ENCODE assay signal across 24 mouse cellular contexts in genomic region chr2:134901521-134901920, GRCm38 (mm10).
DNase-seq lines count a peak whose midpoint lies in the region; ATAC-seq and TF ChIP-seq lines count a peak whose summit lies in the region.
"Had no signal": no experiment of that assay in that cellular context is flagged by ENCODE, and none has a peak within 500 bp of the region (broad histone marks: within the 10 kb centered on the region; RNA-seq: fewer than 3 reads in every experiment).

No protein-coding gene starts in this region.

- WGBS in forebrain, embryonic 11.5 days = 85% methylated on average over 2 of the region's 2 CpGs
- WGBS in forebrain, postnatal 0 days = 84% methylated on average over 2 of the region's 2 CpGs
- WGBS in kidney, embryonic 15.5 days = 89% methylated on average over 2 of the region's 2 CpGs
- WGBS in lung, embryonic 14.5 days = 86% methylated on average over 2 of the region's 2 CpGs

- no peaks in the 10 kb centered on the region for H3K9me3 ChIP-seq in forebrain, embryonic 11.5 days (ENCODE audit: control insufficient read depth, low read length)
- no peaks in the 10 kb centered on the region for H3K9me3 ChIP-seq in forebrain, postnatal 0 days (ENCODE audit: low read length)
- no peaks in the 10 kb centered on the region for H3K9me3 ChIP-seq in kidney, embryonic 15.5 days (replicated peaks)
- H3K9me3 ChIP-seq in lung, embryonic 14.5 days (ENCODE audit: low read depth, low read length) = no peaks in the 10 kb centered on the region
- H3K9me3 ChIP-seq: embryonic facial prominence, embryonic 12.5 days; forebrain, embryonic 15.5 days; heart, embryonic 10.5 days; heart, embryonic 15.5 days; limb, embryonic 13.5 days; midbrain, embryonic 12.5 days had no signal

- no peak for DNase-seq in forebrain, embryonic 11.5 days (ENCODE audit: low spot score)
- no peak for DNase-seq in forebrain, postnatal 0 days
- no peak for DNase-seq in kidney, postnatal 4 days
- no peak for DNase-seq in lung, embryonic 14.5 days
- DNase-seq in lung, postnatal 25 days (ENCODE audit: low spot score) = no peak
- DNase-seq in adrenal gland, adult 8-10 months = no peak
- DNase-seq: adrenal gland, postnatal 14 days; cerebellum, adult 11 months; cerebellum, adult 9-10 months; cerebellum, postnatal 36 days; embryo, embryonic 11 days; layer of hippocampus, adult 9-11 months; lung, adult 18-20 months; lung, postnatal 36 days had no signal

- no peak overlapping the region for H3K27ac ChIP-seq in forebrain, embryonic 11.5 days (ENCODE audit: low read depth, low read length)
- H3K27ac ChIP-seq in forebrain, postnatal 0 days (ENCODE audit: low read depth, low read length) = no peak overlapping the region
- no peak overlapping the region for H3K27ac ChIP-seq in kidney, embryonic 15.5 days
- no peak overlapping the region for H3K27ac ChIP-seq in lung, embryonic 14.5 days (ENCODE audit: low read depth)
- H3K27ac ChIP-seq: embryonic facial prominence, embryonic 12.5 days; forebrain, embryonic 15.5 days; heart, embryonic 10.5 days; heart, embryonic 15.5 days; limb, embryonic 13.5 days; midbrain, embryonic 12.5 days had no signal

- no peaks in the 10 kb centered on the region for H3K27me3 ChIP-seq in forebrain, embryonic 11.5 days (ENCODE audit: control insufficient read depth, insufficient read depth, low read length)
- H3K27me3 ChIP-seq in forebrain, postnatal 0 days (ENCODE audit: insufficient read depth, low read length) = no peaks in the 10 kb centered on the region
- H3K27me3 ChIP-seq in kidney, embryonic 15.5 days = no peaks in the 10 kb centered on the region
- H3K27me3 ChIP-seq in lung, embryonic 14.5 days (ENCODE audit: insufficient read depth, low read length) = no peaks in the 10 kb centered on the region
- H3K27me3 ChIP-seq: CH12.LX; embryonic facial prominence, embryonic 12.5 days; forebrain, embryonic 15.5 days; heart, embryonic 15.5 days; limb, embryonic 13.5 days; midbrain, embryonic 12.5 days had no signal

- ATAC-seq in forebrain, embryonic 11.5 days (replicated peaks; ENCODE audit: low FRiP score) = 0 out of 2 replicates have a peak, but pooled peaks have one; percentile 18
- ATAC-seq in forebrain, postnatal 0 days = no peak
- 0 out of 2 replicates have a peak, but pooled peaks have one; percentile 56 for ATAC-seq in kidney, embryonic 15.5 days (replicated peaks; ENCODE audit: low FRiP score)
- ATAC-seq in lung, embryonic 14.5 days (ENCODE audit: insufficient read depth) = no peak
- ATAC-seq: forebrain, embryonic 15.5 days; hindbrain, embryonic 16.5 days had no signal

- TF ChIP-seq CTCF in forebrain, postnatal 0 days (IDR thresholded peaks at IDR 0.05; ENCODE audit: low read depth) = no peak
- peak; percentile 28; the same call in 1 of the 2 replicates for TF ChIP-seq CTCF in lung, embryonic 14.5 days (IDR thresholded peaks at IDR 0.05; ENCODE audit: low read depth)

- H3K36me3 ChIP-seq in forebrain, embryonic 11.5 days (ENCODE audit: control insufficient read depth, insufficient read depth, low read length) = no peaks in the 10 kb centered on the region
- no peaks in the 10 kb centered on the region for H3K36me3 ChIP-seq in forebrain, postnatal 0 days (ENCODE audit: insufficient read depth)
- no peaks in the 10 kb centered on the region for H3K36me3 ChIP-seq in kidney, embryonic 15.5 days
- no peaks in the 10 kb centered on the region for H3K36me3 ChIP-seq in lung, embryonic 14.5 days (ENCODE audit: insufficient read depth)
- H3K36me3 ChIP-seq: embryonic facial prominence, embryonic 12.5 days; forebrain, embryonic 15.5 days; heart, embryonic 10.5 days; heart, embryonic 15.5 days; limb, embryonic 13.5 days; midbrain, embryonic 12.5 days had no signal

- H3K4me2 ChIP-seq in forebrain, embryonic 11.5 days (ENCODE audit: low read depth, low read length, severe bottlenecking) = no peak overlapping the region
- no peak overlapping the region for H3K4me2 ChIP-seq in forebrain, postnatal 0 days (ENCODE audit: low read depth)
- no peak overlapping the region for H3K4me2 ChIP-seq in kidney, embryonic 15.5 days
- H3K4me2 ChIP-seq in lung, embryonic 14.5 days = no peak overlapping the region
- H3K4me2 ChIP-seq: embryonic facial prominence, embryonic 12.5 days; forebrain, embryonic 15.5 days; heart, embryonic 15.5 days; limb, embryonic 13.5 days; liver, embryonic 11.5 days; midbrain, embryonic 12.5 days had no signal

- no peak overlapping the region for H3K9ac ChIP-seq in forebrain, embryonic 11.5 days (ENCODE audit: low read length)
- no peak overlapping the region for H3K9ac ChIP-seq in forebrain, postnatal 0 days
- H3K9ac ChIP-seq in kidney, embryonic 15.5 days = no peak overlapping the region
- H3K9ac ChIP-seq in lung, embryonic 14.5 days = no peak overlapping the region
- H3K9ac ChIP-seq: embryonic facial prominence, embryonic 12.5 days; forebrain, embryonic 15.5 days; heart, embryonic 15.5 days; limb, embryonic 13.5 days; midbrain, embryonic 12.5 days had no signal

- no peak overlapping the region for H3K4me3 ChIP-seq in forebrain, embryonic 11.5 days (ENCODE audit: low read depth, low read length)
- no peak overlapping the region for H3K4me3 ChIP-seq in forebrain, postnatal 0 days (ENCODE audit: low read depth, low read length)
- no peak overlapping the region for H3K4me3 ChIP-seq in kidney, embryonic 15.5 days (replicated peaks)
- no peak overlapping the region for H3K4me3 ChIP-seq in lung, embryonic 14.5 days (ENCODE audit: low read depth, low read length)
- H3K4me3 ChIP-seq: embryonic facial prominence, embryonic 12.5 days; forebrain, embryonic 15.5 days; heart, embryonic 10.5 days; heart, embryonic 15.5 days; limb, embryonic 13.5 days; midbrain, embryonic 12.5 days had no signal

- H3K4me1 ChIP-seq in forebrain, embryonic 11.5 days (replicated peaks; ENCODE audit: control insufficient read depth, insufficient read depth, low read length) = no peaks in the 10 kb centered on the region
- H3K4me1 ChIP-seq in forebrain, postnatal 0 days (ENCODE audit: insufficient read depth) = no peaks in the 10 kb centered on the region
- no peaks in the 10 kb centered on the region for H3K4me1 ChIP-seq in kidney, embryonic 15.5 days
- no peaks in the 10 kb centered on the region for H3K4me1 ChIP-seq in lung, embryonic 14.5 days (ENCODE audit: insufficient read depth)
- H3K4me1 ChIP-seq: embryonic facial prominence, embryonic 12.5 days; forebrain, embryonic 15.5 days; heart, embryonic 10.5 days; heart, embryonic 15.5 days; limb, embryonic 13.5 days; midbrain, embryonic 12.5 days had no signal

Comparison
In these comparisons a context has a peak if more than half of its experiments do, and no peak if none do; other contexts are left out.
1. ATAC-seq: peak in forebrain, embryonic 11.5 days (single experiment) and kidney, embryonic 15.5 days (single experiment); none in forebrain, postnatal 0 days (single experiment) and lung, embryonic 14.5 days (single experiment).